Mouse (Mus musculus) stomach, postnatal 0 days (tissue): ENCODE measurements at regions not wholly inside any gene's neighbourhood (a gene's known extent, or its start where the extent isn't known, plus 50 kb on each side); places are given as distances from the start of the nearest gene placed in this dataset.

Experiments
- CTCF ChIP-seq: IDR thresholded peaks from 2 replicates; pipeline ENCODE4 v1.5.1; 2016; ENCODE audit warnings: antibody characterized with exemption, low read depth, mild to moderate bottlenecking, moderate library complexity
- EP300 ChIP-seq: optimal IDR thresholded peaks from 2 replicates; pipeline ENCODE3; 2016; ENCODE audit warnings: antibody characterized with exemption

DNA sequence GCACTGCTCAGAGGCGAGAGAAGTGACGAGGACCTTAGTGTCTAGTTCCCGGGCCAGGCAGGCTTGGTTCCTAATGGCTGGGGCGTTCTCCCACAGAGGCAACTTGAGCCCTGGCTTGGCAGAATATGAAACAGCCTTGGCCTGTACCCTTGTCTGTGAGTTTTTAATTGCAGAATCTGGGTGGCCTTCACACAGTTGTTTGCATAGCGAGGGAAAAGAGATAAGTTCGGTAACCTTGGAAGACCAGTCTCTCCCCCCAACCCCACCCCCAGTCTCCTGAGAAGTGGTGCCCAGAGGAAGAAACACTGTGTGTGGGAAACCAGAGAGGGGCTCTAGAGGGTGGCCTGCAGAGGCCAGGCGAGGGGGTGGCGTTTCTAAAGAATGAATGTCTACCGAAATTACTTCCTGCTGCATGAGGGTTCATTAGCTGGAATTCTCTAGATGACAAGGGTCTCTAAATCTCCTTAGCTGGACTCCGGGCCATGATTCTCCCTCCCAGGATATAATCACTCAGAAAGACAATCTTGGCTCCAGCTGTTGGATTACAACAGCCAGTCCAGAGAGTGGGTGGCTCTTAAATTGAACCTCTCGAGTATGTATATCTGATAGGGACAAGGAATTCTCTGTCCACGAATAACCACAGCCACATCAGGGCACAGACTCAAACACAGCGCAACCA is 142.8 kb downstream of the Gm10260 start:
- TF ChIP-seq EP300 (no peak), CTCF (no peak)
